Comparison of ENCODE assay signal across 14 mouse cellular contexts in genomic region chr6:128970508-128971393, GRCm38 (mm10). TPM values are rescaled to one million over a fixed set of nuclear protein-coding genes. Genes with fewer than 3 reads are reported as not detected.
"Had no signal": no experiment of that assay in that cellular context is flagged by ENCODE, and none has a peak within 500 bp of the region (broad histone marks: within the 10 kb centered on the region; RNA-seq: fewer than 3 reads in every experiment).

No protein-coding gene starts in this region.

RNA-seq across cellular contexts. Expression of gene Clec2g, which starts 36.6 kb away (rescaled TPM):
- total RNA-seq: megakaryocyte progenitor cell, adult 5-6 weeks; midbrain, postnatal 0 days; neutrophil, adult 5-6 weeks had no signal
- polyA plus RNA-seq: liver, postnatal 0 days; lung, embryonic 15.5 days; lung, postnatal 0 days; macrophage; midbrain, embryonic 11.5 days; midbrain, embryonic 13.5 days; midbrain, embryonic 15.5 days; midbrain, postnatal 0 days; neural tube, embryonic 12.5 days; neural tube, embryonic 14.5 days; small intestine, adult 2 months; stomach, embryonic 14.5 days had no signal
